Mouse (Mus musculus): ENCODE data around the gene Slco1a5.
"Not testable (repeated sequence)": the region's sequence is repeated elsewhere in the genome, so short reads cannot be mapped to it uniquely, and the experiment has no call there.

Slco1a5 gene

GRCm38 (mm10) chr6:142289413-142290118 lies 33.2 kb downstream of the Slco1a5 start:
- no peak for DNase-seq (ENCODE audit: low spot score in 2 of 2)

GRCm38 (mm10) chr6:142275721-142276442 lies 46.9 kb downstream of the Slco1a5 start:
- DNase-seq (ENCODE audit: low spot score in 2 of 2): no peak

- DNase-seq (ENCODE audit: low spot score in 2 of 2): not testable (repeated sequence)
Observed at GRCm38 (mm10) chr6:142250738-142251307, 72.0 kb downstream of the Slco1a5 start.

GRCm38 (mm10) chr6:142245065-142245464 lies 77.7 kb downstream of the Slco1a5 start:
- DNase-seq (ENCODE audit: low spot score in 2 of 2): no peak

GRCm38 (mm10) chr6:142239468-142239867 lies 83.3 kb downstream of the Slco1a5 start:
- DNase-seq (ENCODE audit: low spot score in 2 of 2): no peak

- DNase-seq (ENCODE audit: low spot score in 2 of 2): no peak
Observed at GRCm38 (mm10) chr6:142220138-142220537, 102.6 kb downstream of the Slco1a5 start.

GRCm38 (mm10) chr6:142211821-142212220 lies 111.0 kb downstream of the Slco1a5 start:
- DNase-seq (ENCODE audit: low spot score in 2 of 2): no peak

- no peak for DNase-seq (ENCODE audit: low spot score in 2 of 2)
Observed at GRCm38 (mm10) chr6:142209749-142210148, 113.0 kb downstream of the Slco1a5 start.

GRCm38 (mm10) chr6:142208421-142208820 lies 114.4 kb downstream of the Slco1a5 start, which contains the start of gene Slco1a6:
TSS of gene Slco1a6 (minus strand) at chr6:142208521.
- DNase-seq (ENCODE audit: low spot score in 2 of 2): no peak

- no peak for DNase-seq (ENCODE audit: low spot score in 2 of 2)
Observed at GRCm38 (mm10) chr6:142200524-142200923, 122.3 kb downstream of the Slco1a5 start.

- DNase-seq (ENCODE audit: low spot score in 2 of 2): no peak
Observed at GRCm38 (mm10) chr6:142194245-142194644, 128.5 kb downstream of the Slco1a5 start.

GRCm38 (mm10) chr6:142191962-142192361 lies 130.8 kb downstream of the Slco1a5 start:
- no peak for DNase-seq (ENCODE audit: low spot score in 2 of 2)

GRCm38 (mm10) chr6:142187426-142187825 lies 135.4 kb downstream of the Slco1a5 start:
- DNase-seq (ENCODE audit: low spot score in 2 of 2): no peak

GRCm38 (mm10) chr6:142185868-142186415 lies 136.8 kb downstream of the Slco1a5 start:
- DNase-seq (ENCODE audit: low spot score in 2 of 2): no peak
